14 mouse cellular contexts compared by ENCODE assay signal in the genomic region with DNA sequence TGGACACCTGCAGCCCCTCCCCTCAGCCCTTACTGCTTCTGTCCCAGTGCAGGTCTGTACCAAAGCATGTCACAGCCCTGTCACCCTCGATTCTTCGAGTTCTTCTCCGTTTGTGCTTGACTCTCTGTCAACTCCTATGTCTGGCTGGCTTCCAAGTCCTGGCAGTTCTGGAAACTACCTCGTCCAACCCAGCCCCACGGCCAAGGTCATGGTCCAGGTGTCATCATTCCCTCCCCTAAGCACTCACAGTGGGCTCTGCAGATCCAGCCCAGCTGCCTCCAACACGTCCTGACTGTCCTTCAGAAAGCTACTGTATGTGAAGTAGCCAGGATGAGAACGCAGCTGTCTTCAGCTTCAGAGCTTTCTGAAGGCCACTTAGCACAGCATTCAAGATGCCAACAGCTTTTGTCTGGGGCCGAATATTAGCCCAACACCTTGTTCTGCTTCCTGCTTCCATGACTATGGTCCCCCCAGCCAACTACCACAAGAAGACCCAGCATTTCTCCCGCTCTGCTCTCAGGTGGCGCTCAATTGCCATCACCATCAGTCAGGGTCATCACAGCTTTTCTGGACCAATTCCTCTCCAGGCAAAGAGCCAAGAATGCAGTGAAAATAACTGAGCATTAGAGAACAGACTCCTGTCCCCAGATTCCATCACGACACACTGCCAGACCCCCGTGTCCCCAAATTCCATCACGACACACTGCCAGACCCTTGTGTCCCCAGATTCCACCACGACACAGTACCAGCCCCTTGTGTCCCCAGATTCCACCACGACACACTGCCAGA. TPM values are rescaled to one million over a fixed set of nuclear protein-coding genes. Genes with fewer than 3 reads are reported as not detected.
A peak's percentile ranks its signal among the peaks of the same experiment; 100 is the strongest.
DNase-seq lines count a peak whose midpoint lies in the region; ATAC-seq lines count a peak whose summit lies in the region.
"Had no signal": no experiment of that assay in that cellular context is flagged by ENCODE, and none has a peak within 500 bp of the region (broad histone marks: within the 10 kb centered on the region; RNA-seq: fewer than 3 reads in every experiment).

No protein-coding gene starts in this region.

- ATAC-seq in heart, embryonic 14.5 days (ENCODE audit: insufficient number of reproducible peaks, insufficient read depth, low FRiP score, low read depth) = peak; percentile 52
- ATAC-seq: activated CD4-positive, CD25-positive, alpha-beta regulatory T cell, adult 4 months; midbrain, embryonic 16.5 days had no signal

- WGBS in heart, embryonic 14.5 days = 31% methylated on average over 15 of the region's 15 CpGs

- H3K4me2 ChIP-seq in heart, embryonic 14.5 days (ENCODE audit: low read length) = no peak overlapping the region
- H3K4me2 ChIP-seq: embryonic facial prominence, embryonic 12.5 days; limb, embryonic 13.5 days; lung, embryonic 15.5 days had no signal

- peaks cover 22 to 31% of the 10 kb centered on the region in 2 experiments for H3K4me1 ChIP-seq in heart, embryonic 14.5 days (ENCODE audit: control insufficient read depth in 2 of 2, insufficient read depth in 2 of 2, low read length in 2 of 2)
- H3K4me1 ChIP-seq: embryonic facial prominence, embryonic 12.5 days; limb, embryonic 13.5 days had no signal

- intact Hi-C loops in heart, postnatal 25 days (cut with DNase I) = no loop called here

- peak; percentile 85 for DNase-seq in cerebellum, postnatal 10 days
- DNase-seq in cerebellum, adult 11-12 months = no peak
- no peak for DNase-seq in heart, postnatal 25 days (ENCODE audit: low spot score)
- peak; percentile 20 for DNase-seq in lung, postnatal 10 days
- no peak for DNase-seq in lung, postnatal 4 days
- DNase-seq in kidney, postnatal 4 days = peak; percentile 34 to 53
- no peak for DNase-seq in right cerebral cortex, postnatal 10 days (ENCODE audit: low spot score in 2 of 2)
- DNase-seq: right cerebral cortex, postnatal 4 days had no signal

- no peak overlapping the region for H3K4me3 ChIP-seq in heart, embryonic 14.5 days (ENCODE audit: control insufficient read depth in 1 of 2, insufficient read depth in 1 of 2, low read depth in 1 of 2, low read length in 2 of 2)
- H3K4me3 ChIP-seq: embryonic facial prominence, embryonic 12.5 days; limb, embryonic 13.5 days; lung, embryonic 15.5 days had no signal

- H3K9ac ChIP-seq in heart, embryonic 14.5 days (ENCODE audit: low read length) = no peak overlapping the region; the same call in 1 of the 2 replicates
- H3K9ac ChIP-seq: embryonic facial prominence, embryonic 12.5 days; limb, embryonic 13.5 days; lung, embryonic 15.5 days had no signal

- H3K36me3 ChIP-seq in heart, embryonic 14.5 days (ENCODE audit: control insufficient read depth, insufficient read depth, low read length) = peaks cover 90% of the 10 kb centered on the region

- no peaks in the 10 kb centered on the region for H3K27me3 ChIP-seq in heart, embryonic 14.5 days (ENCODE audit: control insufficient read depth, insufficient read depth, low read length)
- H3K27me3 ChIP-seq: embryonic facial prominence, embryonic 12.5 days; limb, embryonic 13.5 days; lung, embryonic 15.5 days had no signal

- H3K9me3 ChIP-seq in heart, embryonic 14.5 days (ENCODE audit: control insufficient read depth, low read length) = no peaks in the 10 kb centered on the region
- H3K9me3 ChIP-seq: embryonic facial prominence, embryonic 12.5 days; limb, embryonic 13.5 days; lung, embryonic 15.5 days had no signal

- H3K27ac ChIP-seq in heart, embryonic 14.5 days (replicated peaks in 1 of 2; ENCODE audit: control insufficient read depth in 1 of 2, insufficient read depth in 1 of 2, low read depth in 2 of 2, low read length in 2 of 2) = peak overlapping the region; percentile 72 to 81
- H3K27ac ChIP-seq: embryonic facial prominence, embryonic 12.5 days; limb, embryonic 13.5 days; lung, embryonic 15.5 days had no signal

RNA-seq across cellular contexts. Expression of a gene that starts 13.9 kb away (rescaled TPM):
- polyA plus RNA-seq in heart, embryonic 14.5 days (2014; fragmentation: Nextera tagmentation; extraction: Ambion mirVana) = 60.7 and 63.4 TPM in 2 replicates
- under 1 TPM; 0.62 to 0.64 TPM for total RNA-seq in heart, postnatal 25 days (2021)

RNA-seq across cellular contexts. Expression of a gene that starts 40.3 kb away (rescaled TPM):
- polyA plus RNA-seq in heart, embryonic 14.5 days (2014; fragmentation: Nextera tagmentation; extraction: Ambion mirVana) = 28.6 and 35.4 TPM in 2 replicates
- 10 to 100 TPM; 26.6 to 28.3 TPM for total RNA-seq in heart, postnatal 25 days (2021)

RNA-seq across cellular contexts. Expression of a gene that starts 53.6 kb away (rescaled TPM):
- 10.7 and 10.8 TPM in 2 replicates for polyA plus RNA-seq in heart, embryonic 14.5 days (2014; fragmentation: Nextera tagmentation; extraction: Ambion mirVana)
- 10 to 100 TPM; 16.6 to 16.9 TPM for total RNA-seq in heart, postnatal 25 days (2021)

Comparison
In these comparisons a context has a peak if more than half of its experiments do, and no peak if none do; other contexts are left out.
1. DNase-seq: peak in cerebellum, postnatal 10 days (2 of 2), lung, postnatal 10 days (single experiment) and kidney, postnatal 4 days (2 of 2); none in cerebellum, adult 11-12 months (single experiment), heart, postnatal 25 days (single experiment), lung, postnatal 4 days (0 of 2) and right cerebral cortex, postnatal 10 days (0 of 2).